Mouse (Mus musculus) hindbrain, embryonic 10.5 days (tissue): Measurements from ENCODE around the gene Olfr850. TPM values are rescaled to one million over a fixed set of nuclear protein-coding genes. Genes with fewer than 3 reads are reported as not detected.

Source experiments
- DNase-seq: peaks from one replicate; pipeline ENCODE4 v3.0.0-alpha.2; 2017; ENCODE audit warnings: low spot score
- H3K27ac ChIP-seq: fragments of 300-500 bp; sonication (generic); 2 replicates; pipeline ENCODE4 v1.5.1; 2016; ENCODE audit warnings: mild to moderate bottlenecking, moderate library complexity
- H3K27me3 ChIP-seq: fragments of 300-500 bp; sonication (generic); 2 replicates; pipeline ENCODE4 v1.6.1; 2016; ENCODE audit warnings: mild to moderate bottlenecking; ENCODE audit not compliant: poor library complexity, insufficient read depth, severe bottlenecking
- H3K36me3 ChIP-seq: fragments of 300-500 bp; sonication (generic); 2 replicates; pipeline ENCODE4 v1.6.1; 2016; ENCODE audit warnings: mild to moderate bottlenecking, moderate library complexity
- H3K4me1 ChIP-seq: fragments of 300-500 bp; sonication (generic); replicated peaks from 2 replicates; pipeline ENCODE4 v1.6.1; 2016; ENCODE audit warnings: mild to moderate bottlenecking
- H3K4me3 ChIP-seq: fragments of 300-500 bp; sonication (generic); 2 replicates; pipeline ENCODE4 v1.5.1; 2016; ENCODE audit warnings: mild to moderate bottlenecking, moderate library complexity
- H3K9me3 ChIP-seq: fragments of 300-500 bp; sonication (generic); 2 replicates; pipeline ENCODE4 v1.6.1; 2016; ENCODE audit warnings: mild to moderate bottlenecking, moderate library complexity
- WGBS: fragments of 180-500 bp; shearing (Covaris S2); methylation state at CpG from one replicate; pipeline ENCODE4 v1.1.7; 2016; 5-methylcytosine and 5-hydroxymethylcytosine counted together
- polyA plus RNA-seq: library from polyadenylated mRNA; unstranded; fragments of >200 nt; fragmentation: Nextera tagmentation; extraction: Ambion mirVana; gene quantifications from 2 replicates; pipeline ENCODE4 v1.2.1, GENCODE M21; 2016

The Olfr850 gene
- polyA plus RNA-seq, result not detected in 2 replicates

DNA sequence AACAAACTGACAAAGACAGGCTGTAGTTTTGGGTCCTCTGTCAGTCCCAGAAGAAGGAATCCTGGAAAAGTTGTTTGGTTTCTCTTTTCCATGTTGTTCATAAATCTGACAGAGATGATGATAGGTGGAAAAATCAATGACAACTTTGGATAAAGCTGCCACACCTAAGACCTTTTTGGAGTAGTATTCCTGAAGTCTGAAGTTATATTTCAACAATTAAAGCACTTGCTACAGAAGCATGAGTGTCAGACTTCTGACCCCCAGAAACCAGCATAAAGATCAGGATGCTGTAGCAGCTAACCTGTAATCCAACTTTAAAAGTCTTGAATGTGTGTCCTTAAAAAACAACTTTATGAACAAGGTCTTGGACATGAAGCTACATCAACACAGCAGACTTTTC is at the start of gene Olfr850:
Gene Olfr850, minus strand, starts transcription at position 101 of the 400 bp plus-strand sequence.
- H3K36me3 ChIP-seq, result no peaks in the 10 kb centered on the region
- no peaks in the 10 kb centered on the region for H3K27me3 ChIP-seq
- peaks cover 21% of the 10 kb centered on the region; the same call in 1 of the 2 replicates for H3K9me3 ChIP-seq
- no peak within 1 kb of the TSS for H3K4me3 ChIP-seq
- no peak for DNase-seq
- no peak within 1 kb of the TSS for H3K27ac ChIP-seq
- no peaks in the 10 kb centered on the region for H3K4me1 ChIP-seq

DNA sequence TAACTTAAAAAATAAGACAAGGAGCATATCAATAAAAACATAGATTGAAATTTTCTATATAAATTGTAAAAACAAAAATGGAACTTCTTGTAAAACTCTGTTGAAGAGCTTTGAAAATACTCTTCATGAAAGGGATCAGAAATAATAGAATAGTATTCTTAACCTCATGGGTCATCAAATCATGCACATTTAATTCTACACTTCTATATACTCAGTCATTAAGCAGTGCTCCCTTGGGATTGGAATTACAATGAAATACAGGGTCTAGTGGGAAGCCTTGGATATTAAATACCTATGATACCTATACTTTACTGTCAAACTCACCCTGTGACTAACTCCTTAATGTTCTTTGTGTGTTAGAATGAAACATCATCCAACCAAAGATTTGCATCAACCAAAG is 14.9 kb upstream of the Olfr850 start, which contains the start of gene Olfr851:
Gene Olfr851, plus strand, starts transcription at position 301 of the 400 bp plus-strand sequence.
- H3K36me3 ChIP-seq, result no peaks in the 10 kb centered on the region
- H3K27ac ChIP-seq, result no peak within 1 kb of the TSS
- DNase-seq, result no peak
- H3K4me3 ChIP-seq, result no peak within 1 kb of the TSS
- H3K27me3 ChIP-seq, result no peaks in the 10 kb centered on the region
- H3K4me1 ChIP-seq, result no peaks in the 10 kb centered on the region
- H3K9me3 ChIP-seq, result peaks cover 31% of the 10 kb centered on the region

DNA sequence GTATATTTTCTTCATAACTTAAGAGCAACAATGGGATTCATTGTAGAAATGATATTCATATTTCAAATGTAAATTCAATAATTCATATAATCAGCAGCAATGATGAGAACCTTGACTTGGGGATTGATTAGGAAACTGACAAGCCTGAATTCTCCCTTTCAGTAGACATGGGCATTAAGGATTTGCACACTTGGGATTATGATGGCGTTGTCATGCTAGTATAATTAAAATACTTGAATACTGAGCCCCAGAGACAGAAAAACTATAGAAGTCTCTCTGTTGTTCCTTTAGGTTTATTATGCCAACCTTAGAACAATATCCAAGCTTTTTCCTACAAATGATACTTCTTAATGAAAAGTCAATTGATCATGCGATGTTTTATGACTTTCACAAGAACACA is 38.1 kb downstream of the Olfr850 start, which contains the start of gene Olfr849:
Gene Olfr849, plus strand, starts transcription at position 301 of the 400 bp plus-strand sequence.
- Histone ChIP-seq H3K9me3 (peaks cover 58% of the 10 kb centered on the region), H3K4me1 (no peaks in the 10 kb centered on the region), H3K27ac (no peak within 1 kb of the TSS), H3K4me3 (no peak within 1 kb of the TSS), H3K27me3 (no peaks in the 10 kb centered on the region), H3K36me3 (no peaks in the 10 kb centered on the region)
- 90% methylated on average over 2 of the region's 2 CpGs for WGBS
- DNase-seq, result no peak

Other genes starting within 250 kb of the Olfr850 start
- not detected in 2 replicates for gene Olfr843, start 226.3 kb downstream of the Olfr850 start, polyA plus RNA-seq
- not detected in 2 replicates for gene Olfr844, start 161.9 kb downstream of the Olfr850 start, polyA plus RNA-seq
- gene Olfr845, start 141.8 kb downstream of the Olfr850 start, polyA plus RNA-seq, result not detected in 2 replicates
- not detected in 2 replicates for gene Olfr846, start 114.2 kb downstream of the Olfr850 start, polyA plus RNA-seq
- gene Olfr847, start 99.6 kb downstream of the Olfr850 start, polyA plus RNA-seq, result not detected in 2 replicates
- gene Olfr849, start 38.0 kb downstream of the Olfr850 start, polyA plus RNA-seq, result not detected in 2 replicates
- gene Olfr851, start 15.0 kb upstream of the Olfr850 start, polyA plus RNA-seq, result not detected in 2 replicates
- not detected in 2 replicates for gene Olfr853, start 62.8 kb upstream of the Olfr850 start, polyA plus RNA-seq
- not detected in 2 replicates for gene Olfr854, start 89.1 kb upstream of the Olfr850 start, polyA plus RNA-seq
- gene Olfr855, start 104.4 kb upstream of the Olfr850 start, polyA plus RNA-seq, result not detected in 2 replicates
- gene Zfp317, start 143.9 kb upstream of the Olfr850 start, polyA plus RNA-seq, result 35.3 and 36.0 TPM in 2 replicates
- gene Olfr857, start 231.2 kb upstream of the Olfr850 start, polyA plus RNA-seq, result not detected in 2 replicates